Mouse (Mus musculus) CD4-positive, CD25-positive, alpha-beta regulatory T cell, adult 4 months (primary cell): ENCODE measurements around the gene Ncoa7. TPM values are rescaled to one million over a fixed set of nuclear protein-coding genes. Genes with fewer than 3 reads are reported as not detected.

ENCODE experiments used
- polyA plus RNA-seq, 2 experiments: library from polyadenylated mRNA; unstranded; fragments of 100-300 nt; shearing (Covaris generic); gene quantifications; one replicate each; pipeline ENCODE4 v1.2.1; 2017

Gene Ncoa7
- polyA plus RNA-seq, 2 experiments from 2014 or later = 105 to 122 TPM

Other genes starting within 250 kb of the Ncoa7 start
- 10 to 100 TPM; 34.6 to 47.4 TPM for gene Trmt11, start 202.6 kb downstream of the Ncoa7 start, polyA plus RNA-seq
- gene Hint3, start 173.7 kb downstream of the Ncoa7 start, polyA plus RNA-seq = 10 to 100 TPM; 42.7 to 50.5 TPM
- gene Hey2, start 39.5 kb upstream of the Ncoa7 start, polyA plus RNA-seq = under 1 TPM in 1 of 2 experiments, not detected in 1; 0.15 TPM